Mouse (Mus musculus): ENCODE results near the gene Adora2b. TPM values are rescaled to one million over a fixed set of nuclear protein-coding genes. Genes with fewer than 3 reads are reported as not detected.
"Not testable (repeated sequence)": the region's sequence is repeated elsewhere in the genome, so short reads cannot be mapped to it uniquely, and the experiment has no call there.

The Adora2b gene
- polyA plus RNA-seq, 1 experiment from 2014 or later, result 8.2 TPM

- no peak overlapping the region for H3K4me3 ChIP-seq
- H3K27me3 ChIP-seq (replicated peaks; ENCODE audit: low read depth, poor library complexity, severe bottlenecking), result no peaks in the 10 kb centered on the region
- H3K27ac ChIP-seq (replicated peaks), result no peak overlapping the region
- DNase-seq (ENCODE audit: low spot score), result no peak
- peaks cover 9% of the 10 kb centered on the region for H3K36me3 ChIP-seq (replicated peaks)
- no peaks in the 10 kb centered on the region for H3K9me3 ChIP-seq
- H3K4me1 ChIP-seq, result peaks cover 53% of the 10 kb centered on the region
- WGBS, result 71% methylated on average over 8 of the region's 8 CpGs
These were observed 19.6 kb downstream of the Adora2b start for GRCm38 (mm10) chr11:62268381-62268780.

GRCm38 (mm10) chr11:62269097-62269496, 20.3 kb downstream of the Adora2b start:
- Histone ChIP-seq H3K4me3 (no peak overlapping the region), H3K27me3 (replicated peaks; ENCODE audit: low read depth, poor library complexity, severe bottlenecking) (no peaks in the 10 kb centered on the region), H3K4me1 (peaks cover 53% of the 10 kb centered on the region), H3K27ac (replicated peaks) (no peak overlapping the region), H3K9me3 (no peaks in the 10 kb centered on the region), H3K36me3 (replicated peaks) (peaks cover 9% of the 10 kb centered on the region)
- WGBS, result 64% methylated on average over 12 of the region's 12 CpGs
- peak; percentile 41 for DNase-seq (ENCODE audit: low spot score)

- DNase-seq (ENCODE audit: low spot score), result no peak
- Histone ChIP-seq H3K36me3 (replicated peaks) (peaks cover 9% of the 10 kb centered on the region; the same call in 1 of the 2 replicates), H3K4me1 (peaks cover 49% of the 10 kb centered on the region), H3K27me3 (replicated peaks; ENCODE audit: low read depth, poor library complexity, severe bottlenecking) (no peaks in the 10 kb centered on the region), H3K27ac (replicated peaks) (no peak overlapping the region), H3K9me3 (no peaks in the 10 kb centered on the region), H3K4me3 (no peak overlapping the region)
- 48% methylated on average over 5 of the region's 5 CpGs for WGBS
These were observed 22.1 kb downstream of the Adora2b start for GRCm38 (mm10) chr11:62270851-62271250.

- H3K4me1 ChIP-seq, result peaks cover 14% of the 10 kb centered on the region
- H3K36me3 ChIP-seq (replicated peaks), result no peaks in the 10 kb centered on the region
- DNase-seq (ENCODE audit: low spot score), result no peak
- no peak overlapping the region for H3K4me3 ChIP-seq
- H3K27me3 ChIP-seq (replicated peaks; ENCODE audit: low read depth, poor library complexity, severe bottlenecking), result no peaks in the 10 kb centered on the region
- 55% methylated on average over 8 of the region's 8 CpGs for WGBS
- no peaks in the 10 kb centered on the region for H3K9me3 ChIP-seq
- no peak overlapping the region for H3K27ac ChIP-seq (replicated peaks)
These were observed 28.3 kb downstream of the Adora2b start for GRCm38 (mm10) chr11:62277086-62277485.

GRCm38 (mm10) chr11:62278027-62278426, 29.2 kb downstream of the Adora2b start:
- no peak overlapping the region for H3K4me3 ChIP-seq
- 26% methylated on average over 5 of the region's 5 CpGs for WGBS
- no peaks in the 10 kb centered on the region for H3K9me3 ChIP-seq
- H3K4me1 ChIP-seq, result peaks cover 17% of the 10 kb centered on the region
- peak; percentile 79 for DNase-seq (ENCODE audit: low spot score)
- H3K36me3 ChIP-seq (replicated peaks), result 0 out of 2 replicates have a peak, but pooled peaks cover 4% of the 10 kb centered on the region
- no peak overlapping the region for H3K27ac ChIP-seq (replicated peaks)
- no peaks in the 10 kb centered on the region for H3K27me3 ChIP-seq (replicated peaks; ENCODE audit: low read depth, poor library complexity, severe bottlenecking)

GRCm38 (mm10) chr11:62280675-62281600, 32.2 kb downstream of the Adora2b start, which contains the start of the genes Zswim7 and Ttc19:
Gene Zswim7, minus strand, starts transcription at chr11:62281375.
Gene Ttc19, plus strand, starts transcription at chr11:62281473.
- Histone ChIP-seq H3K36me3 (replicated peaks) (peaks cover 33% of the 10 kb centered on the region), H3K4me1 (peaks cover 17% of the 10 kb centered on the region), H3K4me3 (peak within 1 kb of the TSS; percentile 90), H3K27ac (replicated peaks) (peak within 1 kb of the TSS; percentile 89), H3K9me3 (no peaks in the 10 kb centered on the region), H3K27me3 (replicated peaks; ENCODE audit: low read depth, poor library complexity, severe bottlenecking) (no peaks in the 10 kb centered on the region)
- under 1% methylated on average over 68 of the region's 68 CpGs for WGBS
- peak; percentile 96 for DNase-seq (ENCODE audit: low spot score)

GRCm38 (mm10) chr11:62281601-62281997, 32.8 kb downstream of the Adora2b start:
- DNase-seq (ENCODE audit: low spot score), result no peak
- Histone ChIP-seq H3K27ac (replicated peaks) (peak overlapping the region; percentile 89), H3K4me1 (peaks cover 17% of the 10 kb centered on the region), H3K27me3 (replicated peaks; ENCODE audit: low read depth, poor library complexity, severe bottlenecking) (no peaks in the 10 kb centered on the region), H3K9me3 (no peaks in the 10 kb centered on the region), H3K36me3 (replicated peaks) (peaks cover 39% of the 10 kb centered on the region), H3K4me3 (peak overlapping the region; percentile 90)
- WGBS, result 1% methylated on average over 57 of the region's 57 CpGs

GRCm38 (mm10) chr11:62284020-62284419, 35.2 kb downstream of the Adora2b start:
- WGBS, result 86% methylated on average over 3 of the region's 3 CpGs
- not testable (repeated sequence) for H3K27ac ChIP-seq (replicated peaks); H3K4me3 ChIP-seq; DNase-seq (ENCODE audit: low spot score); H3K27me3 ChIP-seq (replicated peaks; ENCODE audit: low read depth, poor library complexity, severe bottlenecking); H3K9me3 ChIP-seq
- H3K4me1 ChIP-seq, result peaks cover 13% of the 10 kb centered on the region
- H3K36me3 ChIP-seq (replicated peaks), result peaks cover 60% of the 10 kb centered on the region

GRCm38 (mm10) chr11:62285020-62285419, 36.2 kb downstream of the Adora2b start:
- no peak for DNase-seq (ENCODE audit: low spot score)
- H3K9me3 ChIP-seq, result no peaks in the 10 kb centered on the region
- H3K27ac ChIP-seq (replicated peaks), result no peak overlapping the region
- 90% methylated on average over 8 of the region's 8 CpGs for WGBS
- peaks cover 67% of the 10 kb centered on the region for H3K36me3 ChIP-seq (replicated peaks)
- no peaks in the 10 kb centered on the region for H3K27me3 ChIP-seq (replicated peaks; ENCODE audit: low read depth, poor library complexity, severe bottlenecking)
- no peak overlapping the region for H3K4me3 ChIP-seq
- H3K4me1 ChIP-seq, result peaks cover 13% of the 10 kb centered on the region

GRCm38 (mm10) chr11:62287700-62288099, 38.9 kb downstream of the Adora2b start:
- 95% methylated on average over 1 of the region's 1 CpGs for WGBS
- H3K9me3 ChIP-seq, result no peaks in the 10 kb centered on the region
- H3K27ac ChIP-seq (replicated peaks), result no peak overlapping the region
- peaks cover 77% of the 10 kb centered on the region for H3K36me3 ChIP-seq (replicated peaks)
- no peak overlapping the region for H3K4me3 ChIP-seq
- DNase-seq (ENCODE audit: low spot score), result no peak
- no peaks in the 10 kb centered on the region for H3K27me3 ChIP-seq (replicated peaks; ENCODE audit: low read depth, poor library complexity, severe bottlenecking)
- no peaks in the 10 kb centered on the region for H3K4me1 ChIP-seq

GRCm38 (mm10) chr11:62294121-62294520, 45.3 kb downstream of the Adora2b start:
- Histone ChIP-seq H3K27ac (replicated peaks) (no peak overlapping the region), H3K27me3 (replicated peaks; ENCODE audit: low read depth, poor library complexity, severe bottlenecking) (no peaks in the 10 kb centered on the region), H3K9me3 (no peaks in the 10 kb centered on the region), H3K36me3 (replicated peaks) (peaks cover 55% of the 10 kb centered on the region), H3K4me3 (no peak overlapping the region), H3K4me1 (no peaks in the 10 kb centered on the region)
- no peak for DNase-seq (ENCODE audit: low spot score)
- 92% methylated on average over 2 of the region's 2 CpGs for whole genome bisulfite sequencing

- no peak for DNase-seq (ENCODE audit: low spot score)
- Histone ChIP-seq H3K36me3 (replicated peaks) (peaks cover 36% of the 10 kb centered on the region), H3K4me3 (no peak overlapping the region), H3K27me3 (replicated peaks; ENCODE audit: low read depth, poor library complexity, severe bottlenecking) (no peaks in the 10 kb centered on the region), H3K9me3 (no peaks in the 10 kb centered on the region), H3K4me1 (no peaks in the 10 kb centered on the region), H3K27ac (replicated peaks) (no peak overlapping the region)
- WGBS, result 85% methylated on average over 6 of the region's 6 CpGs
These were observed 50.1 kb downstream of the Adora2b start for GRCm38 (mm10) chr11:62298883-62299282.

GRCm38 (mm10) chr11:62305866-62306265, 57.1 kb downstream of the Adora2b start:
- WGBS, result 100% methylated on average over 2 of the region's 2 CpGs
- Histone ChIP-seq H3K27me3 (replicated peaks; ENCODE audit: low read depth, poor library complexity, severe bottlenecking) (no peaks in the 10 kb centered on the region), H3K4me1 (no peaks in the 10 kb centered on the region), H3K27ac (replicated peaks) (no peak overlapping the region), H3K36me3 (replicated peaks) (peaks cover 53% of the 10 kb centered on the region), H3K4me3 (no peak overlapping the region), H3K9me3 (no peaks in the 10 kb centered on the region)
- DNase-seq (ENCODE audit: low spot score), result no peak

Data from embryonic facial prominence, embryonic 10.5 days (tissue).